Mouse (Mus musculus): ENCODE results near the gene Dnph1.
"Not testable (repeated sequence)": the region's sequence is repeated elsewhere in the genome, so short reads cannot be mapped to it uniquely, and the experiment has no call there.

Gene Dnph1

GRCm38 (mm10) chr17:46496623-46497434 lies at the start of gene Dnph1:
Dnph1 (plus strand) TSS chr17:46496711.
- DNase-seq (ENCODE audit: low spot score): no peak

GRCm38 (mm10) chr17:46452683-46453082 lies 43.8 kb upstream of the Dnph1 start:
- no peak for DNase-seq (ENCODE audit: low spot score)

- no peak for DNase-seq (ENCODE audit: low spot score)
Observed at GRCm38 (mm10) chr17:46453302-46453948, 43.1 kb upstream of the Dnph1 start.

- no peak for DNase-seq (ENCODE audit: low spot score)
Observed at GRCm38 (mm10) chr17:46453970-46454411, 42.5 kb upstream of the Dnph1 start.

- no peak for DNase-seq (ENCODE audit: low spot score)
Observed at GRCm38 (mm10) chr17:46454539-46454938, 42.0 kb upstream of the Dnph1 start.

GRCm38 (mm10) chr17:46455110-46455691 lies 41.3 kb upstream of the Dnph1 start:
- DNase-seq (ENCODE audit: low spot score): no peak

- DNase-seq (ENCODE audit: low spot score): no peak
Observed at GRCm38 (mm10) chr17:46457791-46458190, 38.7 kb upstream of the Dnph1 start.

- no peak for DNase-seq (ENCODE audit: low spot score)
Observed at GRCm38 (mm10) chr17:46458439-46458838, 38.1 kb upstream of the Dnph1 start.

- DNase-seq (ENCODE audit: low spot score): no peak
Observed at GRCm38 (mm10) chr17:46460673-46461072, 35.8 kb upstream of the Dnph1 start.

- no peak for DNase-seq (ENCODE audit: low spot score)
Observed at GRCm38 (mm10) chr17:46461347-46461746, 35.2 kb upstream of the Dnph1 start.

- DNase-seq (ENCODE audit: low spot score): no peak
Observed at GRCm38 (mm10) chr17:46462226-46462625, 34.3 kb upstream of the Dnph1 start.

- no peak for DNase-seq (ENCODE audit: low spot score)
Observed at GRCm38 (mm10) chr17:46467830-46468229, 28.7 kb upstream of the Dnph1 start.

GRCm38 (mm10) chr17:46476601-46477000 lies 19.9 kb upstream of the Dnph1 start:
- no peak for DNase-seq (ENCODE audit: low spot score)

GRCm38 (mm10) chr17:46477286-46477685 lies 19.2 kb upstream of the Dnph1 start:
- no peak for DNase-seq (ENCODE audit: low spot score)

GRCm38 (mm10) chr17:46483561-46484001 lies 12.9 kb upstream of the Dnph1 start:
- no peak for DNase-seq (ENCODE audit: low spot score)

- no peak for DNase-seq (ENCODE audit: low spot score)
Observed at GRCm38 (mm10) chr17:46484021-46484431, 12.5 kb upstream of the Dnph1 start.

- no peak for DNase-seq (ENCODE audit: low spot score)
Observed at GRCm38 (mm10) chr17:46484461-46484875, 12.0 kb upstream of the Dnph1 start.

GRCm38 (mm10) chr17:46486995-46487394 lies 9.5 kb upstream of the Dnph1 start:
- DNase-seq (ENCODE audit: low spot score): no peak

- no peak for DNase-seq (ENCODE audit: low spot score)
Observed at GRCm38 (mm10) chr17:46487431-46487830, 9.1 kb upstream of the Dnph1 start, which contains the start of gene Ttbk1. Ttbk1 (minus strand) TSS chr17:46487675.

GRCm38 (mm10) chr17:46495486-46495885 lies 1.0 kb upstream of the Dnph1 start:
- DNase-seq (ENCODE audit: low spot score): no peak

- DNase-seq (ENCODE audit: low spot score): not testable (repeated sequence)
Observed at GRCm38 (mm10) chr17:46496081-46496480, 430 bp upstream of the Dnph1 start.

- DNase-seq (ENCODE audit: low spot score): no peak
Observed at GRCm38 (mm10) chr17:46497956-46498355, 1.4 kb downstream of the Dnph1 start.

- no peak for DNase-seq (ENCODE audit: low spot score)
Observed at GRCm38 (mm10) chr17:46502775-46503174, 6.3 kb downstream of the Dnph1 start.
